Mouse (Mus musculus): ENCODE data around the gene Tyw1.

- TF ChIP-seq POLR2A (IDR thresholded peaks at IDR 0.05; ENCODE audit: insufficient read depth, low read depth, low read length) (no peak), CTCF (IDR thresholded peaks at IDR 0.05) (no peak), EP300 (IDR thresholded peaks at IDR 0.05; ENCODE audit: insufficient read depth, low read depth, low read length) (no peak)
Observed at GRCm38 (mm10) chr5:130303611-130304010, 48.2 kb downstream of the Tyw1 start.
